11 mouse cellular contexts compared by ENCODE assay signal in genomic region chr14:20328474-20328873, GRCm38 (mm10). TPM values are rescaled to one million over a fixed set of nuclear protein-coding genes. Genes with fewer than 3 reads are reported as not detected.
DNase-seq lines count a peak whose midpoint lies in the region; ATAC-seq and TF ChIP-seq lines count a peak whose summit lies in the region.
"Had no signal": no experiment of that assay in that cellular context is flagged by ENCODE, and none has a peak within 500 bp of the region (broad histone marks: within the 10 kb centered on the region; RNA-seq: fewer than 3 reads in every experiment).

No protein-coding gene starts in this region.

- H3K27me3 ChIP-seq in liver, adult 2 months (ENCODE audit: control insufficient read depth, insufficient read depth, low read length), result no peaks in the 10 kb centered on the region
- H3K27me3 ChIP-seq in liver, embryonic 11.5 days (replicated peaks; ENCODE audit: control insufficient read depth, insufficient read depth, low read length), result no peaks in the 10 kb centered on the region
- H3K27me3 ChIP-seq: heart, embryonic 13.5 days; limb, embryonic 15.5 days; neural tube, embryonic 15.5 days had no signal

- TF ChIP-seq CTCF in liver, adult 2 months (IDR thresholded peaks at IDR 0.05; ENCODE audit: low read depth, low read length), result peak; percentile 56

- H3K4me3 ChIP-seq in liver, adult 2 months (ENCODE audit: insufficient read depth, low read depth, low read length), result no peak overlapping the region
- H3K4me3 ChIP-seq in liver, embryonic 11.5 days (ENCODE audit: low read depth, low read length), result no peak overlapping the region
- H3K4me3 ChIP-seq: heart, embryonic 13.5 days; limb, embryonic 15.5 days; neural tube, embryonic 15.5 days had no signal

- no peak overlapping the region for H3K4me2 ChIP-seq in liver, embryonic 11.5 days
- H3K4me2 ChIP-seq: heart, embryonic 13.5 days; limb, embryonic 15.5 days; neural tube, embryonic 15.5 days had no signal

- no peak overlapping the region for H3K27ac ChIP-seq in liver, adult 2 months (replicated peaks; ENCODE audit: insufficient read depth, low read depth, low read length)
- no peak overlapping the region for H3K27ac ChIP-seq in liver, embryonic 11.5 days (ENCODE audit: low read depth, low read length)
- H3K27ac ChIP-seq: heart, embryonic 13.5 days; limb, embryonic 15.5 days; neural tube, embryonic 15.5 days had no signal

- H3K36me3 ChIP-seq in liver, adult 2 months (ENCODE audit: control insufficient read depth, insufficient read depth, low read length), result peaks cover 34% of the 10 kb centered on the region
- H3K36me3 ChIP-seq in liver, embryonic 11.5 days (ENCODE audit: control insufficient read depth, insufficient read depth, low read length), result peaks cover 41% of the 10 kb centered on the region

- 82% methylated on average over 9 of the region's 9 CpGs for WGBS in liver, adult 2 months
- WGBS in liver, embryonic 11.5 days, result 80% methylated on average over 9 of the region's 9 CpGs

- no peaks in the 10 kb centered on the region for H3K79me2 ChIP-seq in liver, adult 2 months (ENCODE audit: control insufficient read depth, insufficient read depth, low read length)

- H3K4me1 ChIP-seq in liver, adult 2 months (ENCODE audit: control insufficient read depth, insufficient read depth, low read length), result no peaks in the 10 kb centered on the region
- H3K4me1 ChIP-seq in liver, embryonic 11.5 days (replicated peaks; ENCODE audit: control insufficient read depth, insufficient read depth, low read length), result no peaks in the 10 kb centered on the region
- H3K4me1 ChIP-seq: heart, embryonic 13.5 days; limb, embryonic 15.5 days; neural tube, embryonic 15.5 days had no signal

- no peak for ATAC-seq in liver, embryonic 11.5 days (replicated peaks; ENCODE audit: low FRiP score)
- peak; percentile 36; the same call in 1 of the 2 replicates for ATAC-seq in common myeloid progenitor, adult 5-6 weeks (replicated peaks; ENCODE audit: low read depth, poor library complexity, severe bottlenecking)

- no peak overlapping the region for H3K9ac ChIP-seq in liver, adult 2 months (ENCODE audit: low read depth, low read length)
- H3K9ac ChIP-seq in liver, embryonic 11.5 days (ENCODE audit: low read depth, low read length), result no peak overlapping the region
- H3K9ac ChIP-seq: heart, embryonic 13.5 days; limb, embryonic 15.5 days; neural tube, embryonic 15.5 days had no signal

- DNase-seq in liver, adult 2 months (ENCODE audit: extremely low read depth, low read depth, low spot score), result no peak
- no peak for DNase-seq in liver, embryonic 11.5 days (ENCODE audit: low spot score)
- peak; percentile 44 for DNase-seq in kidney, postnatal 10 days
- peak; percentile 16 for DNase-seq in thymus, postnatal 25 days
- DNase-seq in layer of hippocampus, adult 9-11 months, result no peak
- no peak for DNase-seq in T-cell, adult 2 months (ENCODE audit: low spot score)
- no peak for DNase-seq in gastrocnemius, postnatal 4 days (ENCODE audit: low spot score in 2 of 2)

- TF ChIP-seq POLR2A in liver, adult 2 months (IDR thresholded peaks at IDR 0.05; ENCODE audit: extremely low read depth, insufficient read depth, low read length), result no peak

- no peaks in the 10 kb centered on the region for H3K9me3 ChIP-seq in liver, embryonic 11.5 days (ENCODE audit: control insufficient read depth, low read length)
- H3K9me3 ChIP-seq: heart, embryonic 13.5 days; limb, embryonic 15.5 days; neural tube, embryonic 15.5 days had no signal

RNA-seq across cellular contexts. Expression of gene Ecd, which starts 19.4 kb away (rescaled TPM):
- 16.7 and 17.5 TPM in 2 replicates for total RNA-seq in liver, adult 2 months (2014; rRNA removed)
- polyA plus RNA-seq in liver, adult 2 months (2012; rRNA removed), result 13.6 and 14.9 TPM in 2 replicates
- polyA plus RNA-seq in liver, embryonic 11.5 days (2014; fragmentation: Nextera tagmentation; extraction: Ambion mirVana), result 76.1 and 80.5 TPM in 2 replicates
- 60.3 and 73.0 TPM in 2 replicates for total RNA-seq in common myeloid progenitor, adult 5-6 weeks (2017)
- total RNA-seq in gastrocnemius, postnatal 4 days (2021), result 10 to 100 TPM; 26.8 to 34.3 TPM

RNA-seq across cellular contexts. Expression of gene Fam149b, which starts 19.5 kb away (rescaled TPM):
- total RNA-seq in liver, adult 2 months (2014; rRNA removed), result 20.8 and 24.8 TPM in 2 replicates
- polyA plus RNA-seq in liver, adult 2 months (2012; rRNA removed), result 14.6 and 17.5 TPM in 2 replicates
- polyA plus RNA-seq in liver, embryonic 11.5 days (2014; fragmentation: Nextera tagmentation; extraction: Ambion mirVana), result 22.6 and 24.2 TPM in 2 replicates
- total RNA-seq in common myeloid progenitor, adult 5-6 weeks (2017), result 21.5 and 28.5 TPM in 2 replicates
- total RNA-seq in gastrocnemius, postnatal 4 days (2021), result 10 to 100 TPM; 28.7 to 31.7 TPM

RNA-seq across cellular contexts. Expression of gene Nudt13, which starts 34.0 kb away (rescaled TPM):
- total RNA-seq in liver, adult 2 months (2014; rRNA removed), result 10.0 and 10.7 TPM in 2 replicates
- polyA plus RNA-seq in liver, adult 2 months (2012; rRNA removed), result 10.0 and 13.7 TPM in 2 replicates
- 10.0 and 12.2 TPM in 2 replicates for polyA plus RNA-seq in liver, embryonic 11.5 days (2014; fragmentation: Nextera tagmentation; extraction: Ambion mirVana)
- total RNA-seq in common myeloid progenitor, adult 5-6 weeks (2017), result 8.2 and 10.1 TPM in 2 replicates
- total RNA-seq in gastrocnemius, postnatal 4 days (2021), result 10 to 100 TPM; 17.1 to 21.1 TPM

RNA-seq across cellular contexts. Expression of gene Kcnk16, which starts 59.5 kb away (rescaled TPM):
- not detected in 2 replicates for total RNA-seq in liver, adult 2 months (2014; rRNA removed)
- not detected in 2 replicates for polyA plus RNA-seq in liver, adult 2 months (2012; rRNA removed)
- polyA plus RNA-seq in liver, embryonic 11.5 days (2014; fragmentation: Nextera tagmentation; extraction: Ambion mirVana), result 1.9 and 2.2 TPM in 2 replicates
- not detected in 2 replicates for total RNA-seq in common myeloid progenitor, adult 5-6 weeks (2017)
- total RNA-seq in gastrocnemius, postnatal 4 days (2021), result not detected
- polyA plus RNA-seq: neural tube, embryonic 15.5 days had no signal

Comparison
In these comparisons a context has a peak if more than half of its experiments do, and no peak if none do; other contexts are left out.
1. DNase-seq: peak in kidney, postnatal 10 days (single experiment) and thymus, postnatal 25 days (single experiment); none in liver, adult 2 months (single experiment), liver, embryonic 11.5 days (single experiment), layer of hippocampus, adult 9-11 months (single experiment), T-cell, adult 2 months (single experiment) and gastrocnemius, postnatal 4 days (0 of 2).